Mouse (Mus musculus): ENCODE measurements around the gene Szt2. TPM values are rescaled to one million over a fixed set of nuclear protein-coding genes. Genes with fewer than 3 reads are reported as not detected.

Gene Szt2
- polyA plus RNA-seq, 1 experiment from 2014 or later: 6.1 TPM

GRCm38 (mm10) chr4:118375999-118376398 is 33.1 kb downstream of the Szt2 start:
- H3K27me3 ChIP-seq (replicated peaks; ENCODE audit: insufficient read depth, low read length): no peaks in the 10 kb centered on the region
- no peak overlapping the region for H3K4me2 ChIP-seq (replicated peaks; ENCODE audit: low read depth, low read length)
- H3K9me3 ChIP-seq (ENCODE audit: low read length): no peaks in the 10 kb centered on the region
- H3K27ac ChIP-seq (ENCODE audit: low read length): no peak overlapping the region
- 91% methylated on average over 6 of the region's 6 CpGs for WGBS
- H3K4me3 ChIP-seq (ENCODE audit: low read depth, low read length): no peak overlapping the region
- H3K36me3 ChIP-seq (ENCODE audit: insufficient read depth, low read length): peaks cover 39% of the 10 kb centered on the region
- no peaks in the 10 kb centered on the region for H3K4me1 ChIP-seq (ENCODE audit: insufficient read depth, low read depth, low read length)
- DNase-seq (ENCODE audit: low spot score) (no peak), ATAC-seq (no peak)
- TF ChIP-seq CTCF (IDR thresholded peaks at IDR 0.05) (no peak), EP300 (IDR thresholded peaks at IDR 0.05) (no peak)
- H3K9ac ChIP-seq (replicated peaks; ENCODE audit: low read depth): no peak overlapping the region

GRCm38 (mm10) chr4:118371822-118372221 is 37.3 kb downstream of the Szt2 start:
- Histone ChIP-seq H3K9me3 (ENCODE audit: low read length) (no peaks in the 10 kb centered on the region), H3K4me1 (ENCODE audit: insufficient read depth, low read depth, low read length) (no peaks in the 10 kb centered on the region), H3K4me3 (ENCODE audit: low read depth, low read length) (no peak overlapping the region), H3K9ac (replicated peaks; ENCODE audit: low read depth) (no peak overlapping the region), H3K27ac (ENCODE audit: low read length) (no peak overlapping the region), H3K36me3 (ENCODE audit: insufficient read depth, low read length) (peaks cover 39% of the 10 kb centered on the region), H3K27me3 (replicated peaks; ENCODE audit: insufficient read depth, low read length) (no peaks in the 10 kb centered on the region), H3K4me2 (replicated peaks; ENCODE audit: low read depth, low read length) (no peak overlapping the region)
- ATAC-seq (no peak), DNase-seq (ENCODE audit: low spot score) (no peak)
- 92% methylated on average over 13 of the region's 13 CpGs for WGBS
- TF ChIP-seq EP300 (IDR thresholded peaks at IDR 0.05) (no peak), CTCF (IDR thresholded peaks at IDR 0.05) (no peak)

GRCm38 (mm10) chr4:118368616-118369015 is 40.5 kb downstream of the Szt2 start:
- no peak for ATAC-seq
- H3K9me3 ChIP-seq (ENCODE audit: low read length): no peaks in the 10 kb centered on the region
- peaks cover 42% of the 10 kb centered on the region for H3K36me3 ChIP-seq (ENCODE audit: insufficient read depth, low read length)
- 65% methylated on average over 3 of the region's 3 CpGs for WGBS
- no peak overlapping the region for H3K9ac ChIP-seq (replicated peaks; ENCODE audit: low read depth)
- H3K27ac ChIP-seq (ENCODE audit: low read length): no peak overlapping the region
- no peak for TF ChIP-seq CTCF (IDR thresholded peaks at IDR 0.05)
- no peak for TF ChIP-seq EP300 (IDR thresholded peaks at IDR 0.05)
- no peaks in the 10 kb centered on the region for H3K4me1 ChIP-seq (ENCODE audit: insufficient read depth, low read depth, low read length)
- H3K27me3 ChIP-seq (replicated peaks; ENCODE audit: insufficient read depth, low read length): no peaks in the 10 kb centered on the region
- no peak overlapping the region for H3K4me2 ChIP-seq (replicated peaks; ENCODE audit: low read depth, low read length)
- no peak for DNase-seq (ENCODE audit: low spot score)
- H3K4me3 ChIP-seq (ENCODE audit: low read depth, low read length): no peak overlapping the region

- no peak for TF ChIP-seq EP300 (IDR thresholded peaks at IDR 0.05)
- TF ChIP-seq CTCF (IDR thresholded peaks at IDR 0.05): no peak
- no peak overlapping the region for H3K4me3 ChIP-seq (ENCODE audit: low read depth, low read length)
- no peaks in the 10 kb centered on the region for H3K27me3 ChIP-seq (replicated peaks; ENCODE audit: insufficient read depth, low read length)
- H3K36me3 ChIP-seq (ENCODE audit: insufficient read depth, low read length): peaks cover 40% of the 10 kb centered on the region
- H3K4me2 ChIP-seq (replicated peaks; ENCODE audit: low read depth, low read length): no peak overlapping the region
- H3K27ac ChIP-seq (ENCODE audit: low read length): no peak overlapping the region
- no peak overlapping the region for H3K9ac ChIP-seq (replicated peaks; ENCODE audit: low read depth)
- no peaks in the 10 kb centered on the region for H3K4me1 ChIP-seq (ENCODE audit: insufficient read depth, low read depth, low read length)
- WGBS: 84% methylated on average over 12 of the region's 12 CpGs
- no peaks in the 10 kb centered on the region for H3K9me3 ChIP-seq (ENCODE audit: low read length)
- DNase-seq (ENCODE audit: low spot score) (no peak), ATAC-seq (no peak)
Observed at GRCm38 (mm10) chr4:118367551-118367950, 41.5 kb downstream of the Szt2 start.

GRCm38 (mm10) chr4:118365991-118366390 is 43.1 kb downstream of the Szt2 start:
- H3K9me3 ChIP-seq (ENCODE audit: low read length): no peaks in the 10 kb centered on the region
- 85% methylated on average over 14 of the region's 14 CpGs for WGBS
- TF ChIP-seq EP300 (IDR thresholded peaks at IDR 0.05): no peak
- TF ChIP-seq CTCF (IDR thresholded peaks at IDR 0.05): no peak
- ATAC-seq: no peak
- H3K4me3 ChIP-seq (ENCODE audit: low read depth, low read length): no peak overlapping the region
- no peaks in the 10 kb centered on the region for H3K27me3 ChIP-seq (replicated peaks; ENCODE audit: insufficient read depth, low read length)
- no peak overlapping the region for H3K27ac ChIP-seq (ENCODE audit: low read length)
- no peaks in the 10 kb centered on the region for H3K4me1 ChIP-seq (ENCODE audit: insufficient read depth, low read depth, low read length)
- peaks cover 40% of the 10 kb centered on the region for H3K36me3 ChIP-seq (ENCODE audit: insufficient read depth, low read length)
- DNase-seq (ENCODE audit: low spot score): no peak
- H3K4me2 ChIP-seq (replicated peaks; ENCODE audit: low read depth, low read length): no peak overlapping the region
- no peak overlapping the region for H3K9ac ChIP-seq (replicated peaks; ENCODE audit: low read depth)

GRCm38 (mm10) chr4:118364641-118365040 is 44.4 kb downstream of the Szt2 start:
- no peak for TF ChIP-seq CTCF (IDR thresholded peaks at IDR 0.05)
- no peak for TF ChIP-seq EP300 (IDR thresholded peaks at IDR 0.05)
- H3K4me1 ChIP-seq (ENCODE audit: insufficient read depth, low read depth, low read length): peaks cover 5% of the 10 kb centered on the region; the same call in 1 of the 2 replicates
- no peak overlapping the region for H3K9ac ChIP-seq (replicated peaks; ENCODE audit: low read depth)
- no peak overlapping the region for H3K4me3 ChIP-seq (ENCODE audit: low read depth, low read length)
- H3K9me3 ChIP-seq (ENCODE audit: low read length): no peaks in the 10 kb centered on the region
- no peak overlapping the region for H3K4me2 ChIP-seq (replicated peaks; ENCODE audit: low read depth, low read length)
- no peak for ATAC-seq
- H3K36me3 ChIP-seq (ENCODE audit: insufficient read depth, low read length): peaks cover 35% of the 10 kb centered on the region
- 91% methylated on average over 13 of the region's 13 CpGs for WGBS
- H3K27ac ChIP-seq (ENCODE audit: low read length): no peak overlapping the region
- H3K27me3 ChIP-seq (replicated peaks; ENCODE audit: insufficient read depth, low read length): no peaks in the 10 kb centered on the region
- no peak for DNase-seq (ENCODE audit: low spot score)

- Histone ChIP-seq H3K4me1 (ENCODE audit: insufficient read depth, low read depth, low read length) (peaks cover 5% of the 10 kb centered on the region; the same call in 1 of the 2 replicates), H3K36me3 (ENCODE audit: insufficient read depth, low read length) (peaks cover 31% of the 10 kb centered on the region), H3K27me3 (replicated peaks; ENCODE audit: insufficient read depth, low read length) (no peaks in the 10 kb centered on the region), H3K4me3 (ENCODE audit: low read depth, low read length) (no peak overlapping the region), H3K9me3 (ENCODE audit: low read length) (no peaks in the 10 kb centered on the region), H3K9ac (replicated peaks; ENCODE audit: low read depth) (no peak overlapping the region), H3K27ac (ENCODE audit: low read length) (no peak overlapping the region), H3K4me2 (replicated peaks; ENCODE audit: low read depth, low read length) (no peak overlapping the region)
- ATAC-seq (no peak), DNase-seq (ENCODE audit: low spot score) (no peak)
- no peak for TF ChIP-seq CTCF (IDR thresholded peaks at IDR 0.05)
- TF ChIP-seq EP300 (IDR thresholded peaks at IDR 0.05): no peak
- 92% methylated on average over 3 of the region's 3 CpGs for WGBS
Observed at GRCm38 (mm10) chr4:118363985-118364384, 45.1 kb downstream of the Szt2 start.
